Mouse (Mus musculus) 3T3-L1 (cell line): ENCODE measurements around the gene Dclk1.

Source experiments
- DNase-seq: peaks from one replicate; pipeline ENCODE4 v3.0.0-alpha.2; 2015; ENCODE audit warnings: low read depth, low spot score

Gene Dclk1

GRCm38 (mm10) chr3:55496462-55496941, 254.3 kb downstream of the Dclk1 start:
- no peak for DNase-seq

- no peak for DNase-seq
Measured at GRCm38 (mm10) chr3:55499298-55499697, 257.1 kb downstream of the Dclk1 start.

- no peak for DNase-seq
Measured at GRCm38 (mm10) chr3:55510198-55510597, 268.0 kb downstream of the Dclk1 start.

- DNase-seq, result peak; percentile 46
Measured at GRCm38 (mm10) chr3:55511658-55512057, 269.5 kb downstream of the Dclk1 start.

- DNase-seq, result no peak
Measured at GRCm38 (mm10) chr3:55515966-55516365, 273.8 kb downstream of the Dclk1 start.

- DNase-seq, result no peak
Measured at GRCm38 (mm10) chr3:55517454-55518014, 275.4 kb downstream of the Dclk1 start.

- DNase-seq, result peak; percentile 87
Measured at GRCm38 (mm10) chr3:55520240-55521180, 278.3 kb downstream of the Dclk1 start.

GRCm38 (mm10) chr3:55521776-55522175, 279.6 kb downstream of the Dclk1 start:
- no peak for DNase-seq

- no peak for DNase-seq
Measured at GRCm38 (mm10) chr3:55523224-55523623, 281.1 kb downstream of the Dclk1 start.

GRCm38 (mm10) chr3:55523735-55524477, 281.7 kb downstream of the Dclk1 start:
- DNase-seq, result no peak

GRCm38 (mm10) chr3:55524491-55525195, 282.5 kb downstream of the Dclk1 start:
- no peak for DNase-seq

GRCm38 (mm10) chr3:55526470-55526869, 284.3 kb downstream of the Dclk1 start:
- no peak for DNase-seq

GRCm38 (mm10) chr3:55527566-55527965, 285.4 kb downstream of the Dclk1 start:
- DNase-seq, result no peak

- DNase-seq, result no peak
Measured at GRCm38 (mm10) chr3:55528012-55528411, 285.8 kb downstream of the Dclk1 start.

- DNase-seq, result peak; percentile 55
Measured at GRCm38 (mm10) chr3:55529414-55529813, 287.2 kb downstream of the Dclk1 start.

GRCm38 (mm10) chr3:55531204-55532044, 289.3 kb downstream of the Dclk1 start:
- DNase-seq, result no peak

GRCm38 (mm10) chr3:55532175-55532973, 290.2 kb downstream of the Dclk1 start:
- DNase-seq, result no peak

- DNase-seq, result peak; percentile 55
Measured at GRCm38 (mm10) chr3:55535591-55536200, 293.5 kb downstream of the Dclk1 start.

GRCm38 (mm10) chr3:55536901-55537300, 294.7 kb downstream of the Dclk1 start:
- peak; percentile 25 for DNase-seq
